Mouse (Mus musculus) midbrain, embryonic 11.5 days (tissue): ENCODE data around the gene G6pc3. TPM values are rescaled to one million over a fixed set of nuclear protein-coding genes. Genes with fewer than 3 reads are reported as not detected.
"Not testable (repeated sequence)": the region's sequence is repeated elsewhere in the genome, so short reads cannot be mapped to it uniquely, and the experiment has no call there.

Experiments
- ATAC-seq: fragments of 200-750 bp; cut with Nextera tagmentation; 2 replicates; pipeline ENCODE4 v1.8.0; 2017; ENCODE audit warnings: moderate TSS enrichment, moderate library complexity; ENCODE audit not compliant: low FRiP score
- DNase-seq: peaks from one replicate; pipeline ENCODE4 v3.0.0; 2015; ENCODE audit warnings: low spot score; ENCODE audit errors: missing footprints
- H3K27ac ChIP-seq: fragments of 300-500 bp; sonication (generic); 2 replicates; pipeline ENCODE4 v1.5.1; 2014; ENCODE audit warnings: low read depth, low read length
- H3K27me3 ChIP-seq: fragments of 300-500 bp; sonication (generic); 2 replicates; pipeline ENCODE4 v1.6.1; 2014; ENCODE audit warnings: mild to moderate bottlenecking, low read length, moderate library complexity, mixed read lengths; ENCODE audit not compliant: control insufficient read depth, insufficient read depth
- H3K36me3 ChIP-seq: fragments of 300-500 bp; sonication (generic); 2 replicates; pipeline ENCODE4 v1.6.1; 2014; ENCODE audit warnings: mild to moderate bottlenecking, low read length, moderate library complexity, mixed read lengths; ENCODE audit not compliant: control insufficient read depth, insufficient read depth
- H3K4me1 ChIP-seq: fragments of 300-500 bp; sonication (generic); 2 replicates; pipeline ENCODE4 v1.6.1; 2014; ENCODE audit warnings: low read length; ENCODE audit not compliant: control insufficient read depth, insufficient read depth
- H3K4me2 ChIP-seq: fragments of 300-500 bp; sonication (generic); 2 replicates; pipeline ENCODE4 v1.6.1; 2014; ENCODE audit warnings: mild to moderate bottlenecking, moderate library complexity
- H3K4me3 ChIP-seq: fragments of 300-500 bp; sonication (generic); 2 replicates; pipeline ENCODE4 v1.5.1; 2014; ENCODE audit warnings: low read depth, low read length
- H3K9ac ChIP-seq: fragments of 300-500 bp; sonication (generic); 2 replicates; pipeline ENCODE4 v1.6.1; 2014; ENCODE audit warnings: low read length
- H3K9me3 ChIP-seq: fragments of 300-500 bp; sonication (generic); 2 replicates; pipeline ENCODE4 v1.6.1; 2016; ENCODE audit warnings: low read length; ENCODE audit not compliant: control insufficient read depth
- WGBS: fragments of 180-500 bp; shearing (Covaris S2); extraction: QIAGEN DNeasy Blood & Tissue Kit; methylation state at CpG from one replicate; pipeline ENCODE4 v1.1.7; 2014; 5-methylcytosine and 5-hydroxymethylcytosine counted together
- polyA plus RNA-seq: library from polyadenylated mRNA; unstranded; fragments of >200 nt; fragmentation: Nextera tagmentation; extraction: Ambion mirVana; gene quantifications from 2 replicates; pipeline ENCODE4 v1.2.1, GENCODE M21; 2014

Gene G6pc3
- polyA plus RNA-seq, 1 experiment from 2014 or later: 31.5 TPM

DNA sequence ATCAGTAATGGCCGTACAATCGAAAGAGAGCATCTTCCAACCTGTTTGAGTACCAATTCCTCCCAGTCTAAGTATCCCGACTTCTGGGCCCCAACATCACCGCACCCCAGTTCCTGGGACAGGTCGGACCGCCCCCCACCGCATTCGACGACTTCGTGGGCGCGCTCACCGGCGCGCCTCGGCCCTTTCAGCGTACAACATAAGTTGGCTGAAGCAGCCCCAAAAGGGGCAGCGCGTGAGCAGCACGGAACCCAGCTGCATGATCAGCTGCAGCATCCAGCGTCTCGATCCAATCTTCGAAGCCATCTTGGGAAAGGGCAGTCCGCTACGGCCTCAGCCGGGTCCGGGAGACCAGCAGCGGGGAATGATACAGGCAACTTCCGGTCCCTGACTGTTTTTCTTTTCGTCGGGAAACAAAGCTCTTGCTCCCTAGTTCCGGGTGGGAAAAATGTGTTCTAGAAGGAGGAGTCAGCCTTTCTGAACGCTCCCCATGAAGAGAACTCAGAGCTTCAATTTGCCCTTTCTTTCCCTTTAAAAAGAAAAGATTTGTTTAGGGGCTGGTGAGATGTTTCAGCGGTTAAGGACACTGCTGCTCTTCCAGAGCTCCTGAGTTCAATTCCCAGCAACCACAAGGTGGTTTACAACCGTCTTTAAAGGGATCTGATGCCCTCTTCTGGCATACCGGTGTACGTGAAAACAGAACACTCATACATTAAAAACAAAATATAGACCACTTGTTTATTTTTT, 33.2 kb upstream of the G6pc3 start, which contains the start of gene Tmem101:
Tmem101 (minus strand) TSS at position 366 of the 747 bp plus-strand sequence.
- no peaks in the 10 kb centered on the region for H3K27me3 ChIP-seq
- peak within 1 kb of the TSS; percentile 61 for H3K4me2 ChIP-seq
- H3K36me3 ChIP-seq: peaks cover 3% of the 10 kb centered on the region; the same call in 1 of the 2 replicates
- 0 out of 2 replicates have a peak within 1 kb of the TSS, but pooled peaks have one; percentile 22 for H3K27ac ChIP-seq
- peak; percentile 99 for DNase-seq
- H3K4me3 ChIP-seq: peak within 1 kb of the TSS; percentile 61
- H3K9me3 ChIP-seq: no peaks in the 10 kb centered on the region
- peak; percentile 90 for ATAC-seq
- under 1% methylated on average over 37 of the region's 37 CpGs for WGBS
- H3K9ac ChIP-seq: peak within 1 kb of the TSS; percentile 71
- H3K4me1 ChIP-seq: peaks cover 6% of the 10 kb centered on the region

DNA sequence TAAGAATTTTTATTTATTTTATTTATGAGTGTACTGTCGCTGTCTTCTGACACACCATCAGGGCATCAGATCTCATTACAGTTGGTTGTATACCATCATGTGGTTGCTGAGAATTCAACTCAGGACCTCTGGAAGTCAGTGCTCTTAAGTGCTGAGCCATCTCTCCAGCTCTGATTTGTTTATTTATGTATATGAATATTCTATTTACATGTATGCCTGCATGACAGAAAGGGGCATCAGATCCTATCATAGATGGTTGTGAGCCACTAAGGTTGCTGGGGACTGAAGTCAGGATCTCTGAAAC, 32.7 kb upstream of the G6pc3 start:
- Histone ChIP-seq H3K9ac (no peak overlapping the region), H3K4me2 (no peak overlapping the region), H3K4me3 (no peak overlapping the region), H3K36me3 (peaks cover 5% of the 10 kb centered on the region), H3K9me3 (no peaks in the 10 kb centered on the region), H3K27me3 (no peaks in the 10 kb centered on the region), H3K4me1 (peaks cover 6% of the 10 kb centered on the region), H3K27ac (no peak overlapping the region)
- DNase-seq (no peak), ATAC-seq (peak; percentile 33; the same call in 1 of the 2 replicates)
- 2% methylated on average over 1 of the region's 1 CpGs for WGBS

- 80% methylated on average over 2 of the region's 2 CpGs for WGBS
- H3K4me1 ChIP-seq, H3K9ac ChIP-seq, H3K9me3 ChIP-seq, H3K4me3 ChIP-seq, H3K4me2 ChIP-seq, H3K27ac ChIP-seq, DNase-seq, H3K27me3 ChIP-seq, H3K36me3 ChIP-seq, ATAC-seq: not testable (repeated sequence)
Measured at GRCm38 (mm10) chr11:102158024-102158423, 31.4 kb upstream of the G6pc3 start.

DNA sequence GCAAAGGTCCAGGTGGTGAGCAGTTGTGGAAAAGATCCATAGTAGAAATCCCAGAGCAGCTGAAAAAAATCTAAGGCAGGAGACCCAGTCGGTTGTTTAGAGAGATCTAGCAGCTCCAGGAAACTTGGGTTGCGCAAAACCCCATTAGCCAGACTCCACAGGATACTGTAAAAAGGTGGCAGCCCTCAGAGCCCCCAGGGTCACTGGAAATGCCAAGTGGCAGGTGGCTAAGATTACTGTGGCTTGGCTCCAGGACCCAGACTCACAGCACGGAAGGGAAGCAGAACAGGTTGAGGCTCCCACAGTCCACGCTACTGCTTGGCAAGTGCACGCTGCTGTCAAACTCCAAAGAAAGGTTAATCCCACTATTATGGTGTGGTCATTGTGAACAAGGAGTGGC, 29.6 kb upstream of the G6pc3 start:
- DNase-seq: no peak
- H3K9ac ChIP-seq: no peak overlapping the region
- 83% methylated on average over 5 of the region's 5 CpGs for WGBS

GRCm38 (mm10) chr11:102165971-102166722, 23.3 kb upstream of the G6pc3 start:
- H3K9me3 ChIP-seq: no peaks in the 10 kb centered on the region
- no peak overlapping the region for H3K27ac ChIP-seq
- no peak overlapping the region for H3K9ac ChIP-seq
- H3K4me2 ChIP-seq: no peak overlapping the region
- H3K36me3 ChIP-seq: peaks cover 20% of the 10 kb centered on the region
- no peaks in the 10 kb centered on the region for H3K4me1 ChIP-seq
- DNase-seq: no peak
- no peak for ATAC-seq
- H3K4me3 ChIP-seq: no peak overlapping the region
- no peaks in the 10 kb centered on the region for H3K27me3 ChIP-seq
- 84% methylated on average over 6 of the region's 6 CpGs for WGBS

More for the DNA sequence above, 29.6 kb upstream of the G6pc3 start:
- no peak for ATAC-seq
- Histone ChIP-seq H3K27ac (no peak overlapping the region), H3K4me1 (peaks cover 6% of the 10 kb centered on the region), H3K9me3 (no peaks in the 10 kb centered on the region), H3K4me2 (no peak overlapping the region), H3K27me3 (no peaks in the 10 kb centered on the region), H3K36me3 (peaks cover 10% of the 10 kb centered on the region), H3K4me3 (no peak overlapping the region)

GRCm38 (mm10) chr11:102167539-102167938, 21.9 kb upstream of the G6pc3 start:
- DNase-seq (no peak), ATAC-seq (no peak)
- Histone ChIP-seq H3K36me3 (peaks cover 18% of the 10 kb centered on the region; the same call in 1 of the 2 replicates), H3K4me3 (no peak overlapping the region), H3K27ac (no peak overlapping the region), H3K4me2 (no peak overlapping the region), H3K9me3 (no peaks in the 10 kb centered on the region), H3K27me3 (no peaks in the 10 kb centered on the region), H3K9ac (no peak overlapping the region), H3K4me1 (no peaks in the 10 kb centered on the region)
- WGBS: 94% methylated on average over 5 of the region's 5 CpGs

DNA sequence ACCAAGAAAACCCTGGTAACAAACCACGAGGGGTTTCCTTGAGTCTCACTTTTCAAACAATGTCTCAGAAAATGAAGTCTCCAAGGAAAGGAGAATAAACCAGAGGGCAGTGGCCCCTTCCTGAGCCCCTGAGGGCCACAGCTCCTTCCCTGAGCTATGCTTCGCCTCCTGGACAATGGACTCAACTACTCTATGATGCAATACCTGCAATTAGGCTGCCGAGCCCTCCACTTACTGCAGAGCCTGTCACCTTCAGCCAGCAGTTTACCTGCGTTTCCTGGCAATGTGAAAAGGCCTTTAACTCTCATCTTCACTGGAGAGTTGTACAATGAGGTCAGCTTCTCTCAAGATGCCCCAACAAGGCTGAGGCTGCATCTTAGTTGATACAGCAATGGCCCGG, 20.7 kb upstream of the G6pc3 start:
- no peak for DNase-seq
- Histone ChIP-seq H3K36me3 (peaks cover 14% of the 10 kb centered on the region; the same call in 1 of the 2 replicates), H3K9me3 (no peaks in the 10 kb centered on the region), H3K4me2 (no peak overlapping the region), H3K27ac (no peak overlapping the region), H3K27me3 (no peaks in the 10 kb centered on the region), H3K9ac (no peak overlapping the region), H3K4me1 (no peaks in the 10 kb centered on the region), H3K4me3 (no peak overlapping the region)
- no peak for ATAC-seq
- 92% methylated on average over 5 of the region's 5 CpGs for WGBS

DNA sequence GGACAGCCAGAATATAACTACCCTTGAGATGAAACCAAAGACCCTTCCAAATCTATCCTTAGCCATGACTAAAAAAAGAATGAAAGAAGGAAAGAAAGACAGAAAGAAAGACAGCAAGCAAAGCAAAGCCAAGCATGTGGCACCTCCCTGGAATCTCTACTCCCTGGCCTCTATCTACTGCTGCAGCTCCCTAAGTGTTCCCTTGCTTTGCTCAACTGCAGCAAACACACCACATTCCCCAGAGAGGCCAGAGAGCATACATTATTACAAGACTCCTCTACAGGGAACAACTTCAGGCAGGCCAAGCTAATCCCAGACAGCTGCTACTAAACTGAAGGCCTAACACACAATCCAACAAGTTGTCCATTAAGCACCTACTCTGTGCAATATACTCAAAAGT, 9.6 kb upstream of the G6pc3 start:
- Histone ChIP-seq H3K27me3 (no peaks in the 10 kb centered on the region), H3K9me3 (no peaks in the 10 kb centered on the region), H3K36me3 (peaks cover 6% of the 10 kb centered on the region; the same call in 1 of the 2 replicates), H3K27ac (no peak overlapping the region), H3K4me1 (peaks cover 13% of the 10 kb centered on the region), H3K4me2 (no peak overlapping the region), H3K4me3 (no peak overlapping the region), H3K9ac (no peak overlapping the region)
- DNase-seq (no peak), ATAC-seq (no peak)

GRCm38 (mm10) chr11:102184253-102184645, 5.2 kb upstream of the G6pc3 start:
- peak overlapping the region; percentile 91 for H3K9ac ChIP-seq
- 8% methylated on average over 7 of the region's 7 CpGs for WGBS
- peak overlapping the region; percentile 89 for H3K4me3 ChIP-seq
- no peak for ATAC-seq
- H3K4me1 ChIP-seq: peaks cover 13% of the 10 kb centered on the region
- no peaks in the 10 kb centered on the region for H3K27me3 ChIP-seq
- no peaks in the 10 kb centered on the region for H3K9me3 ChIP-seq
- H3K4me2 ChIP-seq: peak overlapping the region; percentile 89
- peaks cover 3% of the 10 kb centered on the region; the same call in 1 of the 2 replicates for H3K36me3 ChIP-seq
- no peak for DNase-seq
- no peak overlapping the region; the same call in 1 of the 2 replicates for H3K27ac ChIP-seq
